Mouse (Mus musculus) right cerebral cortex, postnatal 36 days (tissue): ENCODE data around the gene Stoml1.
"Not testable (repeated sequence)": the region's sequence is repeated elsewhere in the genome, so short reads cannot be mapped to it uniquely, and the experiment has no call there.

ENCODE experiments used
- DNase-seq, 2 experiments: peaks; one replicate each; pipeline ENCODE4 v3.0.0; 2022; ENCODE audit warnings: low spot score in 2 of 2, mixed read lengths in 1 of 2

Stoml1 gene

DNA sequence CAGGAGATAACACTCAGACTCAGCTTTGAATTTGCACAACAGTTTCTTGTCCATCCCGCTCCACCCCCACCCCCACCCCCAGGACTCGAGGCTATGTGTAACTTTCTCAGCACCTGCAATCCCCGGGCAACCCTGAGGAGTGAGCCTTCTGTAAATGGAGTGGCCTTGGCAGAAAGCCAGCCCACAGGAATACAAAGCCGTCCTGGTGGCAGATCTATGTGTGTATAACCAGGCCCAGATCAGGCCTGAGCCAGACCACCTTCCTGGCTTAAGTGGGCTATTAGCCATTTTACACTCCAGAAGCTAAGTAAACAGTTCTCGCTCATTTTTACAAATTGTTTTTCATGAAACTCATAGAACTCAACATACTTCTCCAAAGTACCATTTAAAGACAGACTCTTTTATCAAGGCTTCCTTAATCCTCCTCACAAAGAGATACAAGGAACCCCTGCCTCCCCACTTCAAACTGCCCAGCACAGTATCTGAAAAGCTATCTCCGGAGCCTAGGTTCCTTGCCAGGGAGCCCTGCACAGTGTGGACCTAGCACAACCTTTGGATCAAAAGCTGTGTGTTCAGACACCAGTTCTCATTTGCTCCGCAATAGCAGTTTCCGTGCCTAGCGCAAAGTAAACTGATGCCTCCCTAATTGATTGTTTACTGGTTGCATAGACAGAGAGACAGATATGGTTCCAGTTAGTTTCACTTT is 11.0 kb upstream of the Stoml1 start:
- DNase-seq: no peak

DNA sequence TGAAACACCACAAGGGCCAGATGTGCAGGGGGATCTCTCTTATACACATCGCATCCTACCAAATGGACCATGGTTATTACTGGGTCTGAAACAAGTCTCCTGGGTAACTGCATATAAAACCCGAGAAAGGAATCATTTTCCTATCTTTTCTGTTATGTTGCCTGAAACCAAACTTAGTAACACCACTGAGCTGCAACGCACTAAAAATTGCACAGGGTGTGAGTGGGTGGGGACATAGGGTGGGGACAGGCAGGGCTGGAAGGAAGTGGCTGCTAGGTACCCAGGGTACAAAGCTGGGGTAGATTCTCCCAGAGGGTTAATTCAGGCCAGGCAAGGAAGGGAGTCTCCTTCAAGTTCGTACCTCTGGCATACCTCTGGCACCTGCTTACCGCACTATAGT is 10.3 kb upstream of the Stoml1 start:
- no peak for DNase-seq

DNA sequence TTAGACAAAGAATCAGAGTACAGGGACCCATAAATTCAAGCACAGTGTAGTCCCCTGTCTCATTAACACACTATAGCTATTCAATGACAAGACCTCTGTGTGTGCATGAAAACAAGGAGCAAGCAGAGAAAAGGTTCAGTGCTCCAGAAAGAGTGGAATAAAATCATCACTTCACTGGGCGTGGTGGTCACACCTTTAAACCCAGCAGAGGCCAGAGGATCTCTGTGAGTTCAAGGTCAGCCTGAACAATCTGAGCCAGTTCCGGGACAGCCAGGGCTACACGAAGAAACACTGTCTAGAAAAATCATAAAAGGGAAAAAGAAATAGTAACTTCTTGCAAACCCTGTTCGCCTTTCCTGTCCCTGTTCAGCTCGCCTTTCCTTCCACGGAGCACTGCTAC is 9.3 kb upstream of the Stoml1 start:
- no peak for DNase-seq

DNA sequence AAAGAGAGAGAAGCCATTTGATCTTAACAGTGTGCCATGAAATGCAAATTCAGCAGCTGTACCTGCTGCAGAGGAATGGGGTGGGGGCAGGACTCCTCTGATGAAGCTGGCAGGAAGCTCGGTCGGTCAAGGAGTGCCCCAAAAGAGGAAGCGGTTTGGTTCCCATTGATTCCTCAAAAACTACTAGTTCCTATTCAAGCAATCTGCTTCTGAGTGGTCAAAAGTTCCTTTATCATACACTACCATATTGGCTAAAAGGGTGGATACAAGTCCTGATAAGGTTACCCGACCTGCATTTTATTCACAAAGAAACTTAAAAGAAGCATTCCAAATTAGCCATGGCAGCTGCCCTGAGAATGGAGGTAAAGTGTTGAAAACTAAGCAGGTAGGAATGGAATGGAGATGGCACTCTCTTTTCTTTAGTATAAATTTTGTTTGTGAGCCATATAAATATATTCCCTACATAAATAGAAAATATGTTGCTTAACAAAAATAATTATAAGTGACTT is 6.8 kb upstream of the Stoml1 start:
- no peak for DNase-seq

DNA sequence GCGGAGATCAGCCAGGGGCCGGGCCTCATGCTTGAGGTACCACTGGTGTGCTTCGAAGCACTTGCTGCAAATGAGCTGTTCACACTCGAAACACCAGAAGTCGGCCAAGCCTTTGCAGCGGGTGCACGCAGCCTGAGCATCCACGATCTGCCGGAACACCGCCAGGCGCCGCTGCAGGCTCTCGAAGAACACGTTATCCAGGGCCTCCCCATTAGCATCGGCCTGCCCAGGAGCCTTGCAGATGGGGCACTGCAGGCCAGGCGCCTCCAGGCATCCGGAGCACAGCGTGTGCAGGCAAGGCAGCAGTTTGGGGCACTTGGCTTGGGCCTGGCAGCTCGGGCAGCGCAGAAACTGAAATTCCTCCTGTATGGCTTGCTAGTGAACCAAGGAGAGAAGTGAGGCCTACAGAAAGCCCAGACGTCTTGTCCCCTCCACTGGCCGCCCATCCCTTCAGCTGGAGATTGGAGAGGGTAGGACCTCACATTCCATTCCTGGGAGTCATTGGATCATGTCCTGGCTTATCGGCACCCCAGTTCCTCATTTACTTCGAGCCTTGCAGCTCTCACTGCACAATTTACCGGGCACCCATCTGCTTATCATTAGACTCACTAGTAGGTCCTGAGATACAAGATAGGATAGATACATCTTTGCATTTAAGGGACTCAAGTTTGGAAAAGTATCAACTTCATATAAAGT is 5.8 kb upstream of the Stoml1 start:
- peak; percentile 61 to 69 for DNase-seq

DNA sequence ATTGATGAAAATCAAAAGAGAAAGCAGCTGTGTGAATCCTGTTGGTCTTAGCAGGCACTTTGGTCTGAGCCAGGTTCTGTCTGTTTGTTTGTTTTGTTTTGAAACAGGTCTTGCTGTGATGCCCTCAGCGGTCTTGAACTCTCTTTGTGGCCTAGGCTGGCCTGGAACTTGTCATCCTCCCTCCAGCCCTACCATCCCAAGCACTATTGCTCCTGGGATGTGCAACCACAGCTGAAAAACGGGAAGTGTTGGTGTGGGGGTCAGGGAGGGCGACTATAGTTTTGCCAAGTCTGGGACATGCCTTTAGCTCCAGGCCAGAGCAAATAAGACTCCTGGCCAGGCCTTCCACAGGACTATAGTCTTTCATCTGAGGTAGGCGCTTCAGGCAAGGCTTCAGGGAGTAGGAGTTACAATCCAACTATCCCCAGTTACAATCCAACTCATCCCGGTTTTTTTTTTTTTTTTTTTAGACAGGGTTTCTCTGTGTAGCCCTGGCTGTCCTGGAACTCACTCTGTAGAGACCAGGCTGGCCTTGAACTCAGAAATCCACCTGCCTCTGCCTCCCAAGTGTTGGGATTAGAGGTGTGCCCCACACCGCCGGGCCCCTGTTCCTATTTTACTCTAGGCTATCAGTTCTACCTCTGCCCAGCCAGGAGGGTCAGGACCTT is 4.1 kb upstream of the Stoml1 start:
- no peak for DNase-seq

DNA sequence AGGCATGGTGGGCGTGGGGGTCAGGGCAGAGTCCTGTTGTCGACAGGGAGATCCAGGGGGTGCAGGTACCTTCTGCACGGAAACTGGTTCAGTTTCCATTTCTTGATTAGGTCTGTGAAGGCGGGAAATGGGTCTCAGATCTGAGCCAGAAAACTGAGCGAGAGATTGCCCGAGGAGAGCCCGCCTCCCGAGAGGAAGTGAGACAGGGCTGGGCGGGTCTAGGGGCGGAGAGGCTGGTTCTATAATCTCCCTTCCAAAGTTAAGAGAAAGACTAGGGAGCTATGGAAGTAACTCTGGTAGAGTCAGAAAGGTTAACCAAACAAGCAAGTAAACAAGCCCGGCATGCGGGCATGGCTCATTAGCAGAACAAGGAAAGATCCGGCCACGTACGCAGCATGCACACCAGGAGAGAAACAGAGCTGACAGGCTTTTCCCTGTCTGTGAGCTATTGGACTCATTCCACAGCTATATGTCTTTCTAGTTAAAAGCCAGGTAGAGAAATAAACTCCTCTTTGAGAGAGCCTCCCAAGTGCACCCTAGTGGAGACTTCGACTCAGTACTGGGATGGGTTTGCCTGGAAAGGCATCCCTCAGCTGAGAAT is 3.3 kb upstream of the Stoml1 start, which contains the start of gene Pml:
Gene Pml, minus strand, starts transcription at position 195 of the 601 bp plus-strand sequence.
- peak; percentile 26 to 43 for DNase-seq

DNA sequence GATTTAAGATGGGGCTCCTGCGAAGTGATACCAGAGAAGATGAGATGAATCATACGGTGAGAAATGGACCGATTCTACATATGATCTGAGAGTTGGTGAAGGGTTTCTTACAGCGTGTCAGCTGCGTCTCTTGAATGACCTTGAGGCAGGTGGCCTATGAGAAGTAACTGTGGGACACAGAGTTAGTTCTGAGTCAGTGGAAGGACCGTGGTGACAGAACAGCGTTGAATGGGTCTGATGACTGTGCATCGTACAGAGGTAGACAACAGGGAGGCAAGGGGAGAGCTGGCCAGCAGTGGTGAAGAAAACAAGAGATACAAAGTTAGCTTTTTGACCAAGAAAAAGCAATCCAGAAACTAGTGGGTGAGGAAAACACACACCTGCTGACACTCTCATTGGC is 2.6 kb upstream of the Stoml1 start:
- no peak for DNase-seq

DNA sequence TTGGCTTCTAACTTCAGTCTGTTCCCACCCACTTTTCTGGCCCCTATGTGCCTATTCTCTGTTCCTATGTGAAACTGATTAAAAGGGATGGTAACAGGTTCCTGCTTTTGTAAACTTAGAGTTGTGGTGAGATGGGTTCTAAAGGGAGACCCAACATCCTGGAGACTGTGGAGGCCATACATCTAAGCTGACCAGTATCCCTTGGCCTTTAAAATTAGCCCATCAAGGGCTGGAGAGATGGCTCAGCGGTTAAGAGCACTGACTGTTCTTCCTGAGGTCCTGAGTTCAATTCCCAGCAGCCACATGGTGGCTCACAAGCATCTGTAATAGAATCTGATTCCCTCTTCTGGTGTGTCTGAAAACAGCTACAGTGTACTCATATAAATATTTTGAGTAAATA is 2.2 kb upstream of the Stoml1 start:
- not testable (repeated sequence) for DNase-seq

DNA sequence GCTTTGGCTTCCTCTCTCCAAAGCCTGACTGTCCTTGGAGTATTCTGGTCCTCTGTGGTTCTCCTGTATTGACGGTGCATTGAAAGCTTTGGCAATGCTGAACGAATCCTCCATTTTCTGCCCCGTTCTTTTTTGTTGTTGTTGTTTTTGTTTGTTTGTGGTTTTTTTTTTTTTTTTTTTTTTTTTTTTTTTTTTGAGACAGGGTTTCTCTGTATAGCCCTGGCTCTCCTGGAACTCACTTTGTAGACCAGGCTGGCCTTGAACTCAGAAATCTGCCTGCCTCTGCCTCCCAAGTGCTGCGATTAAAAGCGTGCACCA is 800 bp downstream of the Stoml1 start:
- not testable (repeated sequence) for DNase-seq

DNA sequence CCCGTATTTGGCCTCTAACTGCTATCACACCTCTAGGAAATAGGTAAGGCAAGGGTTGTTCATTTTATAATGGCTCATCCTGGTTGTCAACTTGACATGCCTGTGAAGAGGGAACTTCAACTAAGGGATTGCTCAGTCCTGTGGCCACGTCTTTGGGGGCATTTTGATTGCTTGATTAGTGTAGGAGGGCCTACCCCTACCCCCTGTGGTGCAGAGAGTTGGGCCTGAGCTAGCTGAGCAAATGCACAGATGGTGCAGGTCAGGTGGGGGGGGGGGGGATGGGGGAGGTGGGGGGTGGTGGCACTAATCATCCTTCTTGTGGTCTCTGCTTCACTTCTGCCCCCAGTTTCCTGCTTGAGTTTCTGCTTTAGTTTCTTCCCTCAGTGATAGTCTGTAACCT is 2.1 kb downstream of the Stoml1 start:
- no peak for DNase-seq

DNA sequence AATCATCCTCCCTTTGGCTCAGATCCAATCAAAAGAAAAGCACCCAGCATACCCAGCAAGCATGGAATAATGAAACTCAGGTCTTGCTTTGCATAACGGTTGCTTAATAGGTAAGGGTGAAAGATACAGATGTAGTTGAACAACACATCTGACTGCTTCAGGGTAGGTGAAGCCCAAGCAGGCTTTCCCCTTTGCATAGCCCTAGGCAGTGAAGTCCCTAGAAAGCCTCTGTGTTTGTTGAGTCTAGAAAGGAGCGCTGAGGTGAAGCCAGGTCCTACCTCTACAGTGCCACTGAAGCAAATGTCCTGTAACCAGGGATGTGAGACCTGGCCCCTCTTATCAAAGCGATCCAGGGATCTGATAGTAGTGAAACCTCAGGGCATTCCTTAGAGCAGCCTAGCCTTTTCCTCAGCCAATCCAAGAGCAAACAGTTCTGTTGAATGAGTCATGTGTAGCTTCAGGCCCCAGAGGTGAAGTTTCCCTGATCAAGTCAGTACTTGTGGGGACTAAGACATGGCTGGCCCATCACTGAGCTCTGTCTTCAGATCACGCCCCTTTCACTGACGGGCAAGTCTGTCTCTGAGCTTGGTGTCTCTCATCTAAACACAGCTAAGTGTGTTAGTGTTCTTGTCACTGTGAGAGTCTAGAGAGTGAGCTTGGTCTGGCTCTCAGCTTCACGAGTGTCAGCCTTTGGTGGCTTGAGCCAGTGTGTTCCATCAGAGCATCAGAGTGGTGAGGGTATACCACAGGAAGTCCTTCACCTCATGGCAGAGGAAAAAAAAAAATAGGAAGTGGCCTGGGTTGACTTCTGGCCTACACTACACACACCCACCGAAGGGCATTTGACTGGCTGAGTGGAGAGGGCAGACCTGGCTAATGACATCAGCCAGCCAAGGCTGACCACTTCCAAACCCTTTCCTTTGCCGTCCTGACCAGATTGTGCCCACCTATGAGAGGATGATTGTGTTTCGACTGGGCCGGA is 3.0 kb downstream of the Stoml1 start:
- DNase-seq: no peak

DNA sequence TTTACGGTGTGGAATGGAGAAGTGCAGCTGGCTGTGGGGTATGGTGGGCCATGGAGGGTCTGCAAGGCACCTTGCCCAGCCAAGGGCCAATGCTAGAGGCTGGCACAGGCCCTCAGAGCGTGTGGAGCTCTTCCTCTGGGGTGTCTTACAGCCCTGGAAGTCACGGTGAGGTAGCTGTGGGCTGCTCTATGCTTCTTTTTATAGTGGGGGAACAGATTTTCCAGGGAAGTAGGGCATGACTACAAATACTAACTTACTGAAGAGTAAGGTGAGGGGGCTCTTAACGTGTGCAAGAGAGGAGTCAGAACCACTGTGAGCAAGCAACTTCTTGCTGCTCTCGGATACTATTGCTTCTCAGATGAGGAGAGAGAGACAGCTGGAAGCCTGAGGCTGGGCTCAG is 9.5 kb downstream of the Stoml1 start:
- no peak for DNase-seq

DNA sequence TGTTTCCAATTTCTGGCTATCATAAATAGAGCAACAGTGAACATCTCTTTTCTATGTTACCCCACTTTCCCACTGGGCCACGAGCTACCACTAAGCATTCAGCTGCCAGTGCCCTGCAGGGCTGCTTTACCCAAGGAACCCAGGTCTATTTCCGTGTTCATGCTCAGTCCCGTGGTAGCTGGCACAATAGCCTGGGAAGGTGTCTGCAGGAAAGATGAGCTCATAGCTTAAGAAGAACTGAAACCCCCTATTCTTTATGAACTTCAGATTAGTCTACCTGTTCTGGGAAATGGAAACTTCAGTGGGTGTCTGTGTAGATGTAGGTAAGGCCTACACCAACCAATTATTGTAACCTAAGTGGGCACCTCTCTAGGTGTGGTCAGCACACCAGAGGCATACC is 12.4 kb downstream of the Stoml1 start:
- DNase-seq: no peak

DNA sequence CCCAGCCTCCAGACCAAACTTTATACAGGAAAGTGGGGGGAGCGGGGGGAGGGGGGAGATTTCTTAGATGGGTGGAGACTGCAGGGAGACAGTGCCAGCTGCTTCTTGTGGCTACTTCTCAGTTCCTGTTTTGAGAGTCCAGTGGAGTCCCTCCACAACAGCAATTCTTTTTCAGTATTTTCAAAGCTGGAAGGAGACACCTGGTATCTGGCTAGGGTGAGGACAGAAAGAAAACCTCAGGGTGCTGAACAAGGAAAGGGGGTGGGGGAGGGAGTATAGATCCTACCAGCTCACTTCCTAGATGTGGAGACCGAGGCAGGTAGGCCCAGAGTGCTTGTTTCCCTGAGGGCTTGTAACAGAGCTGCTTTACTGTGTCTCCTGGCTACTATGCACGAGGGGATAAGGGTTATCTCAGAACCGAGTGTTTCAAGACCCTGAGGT is 13.6 kb downstream of the Stoml1 start:
- no peak for DNase-seq

DNA sequence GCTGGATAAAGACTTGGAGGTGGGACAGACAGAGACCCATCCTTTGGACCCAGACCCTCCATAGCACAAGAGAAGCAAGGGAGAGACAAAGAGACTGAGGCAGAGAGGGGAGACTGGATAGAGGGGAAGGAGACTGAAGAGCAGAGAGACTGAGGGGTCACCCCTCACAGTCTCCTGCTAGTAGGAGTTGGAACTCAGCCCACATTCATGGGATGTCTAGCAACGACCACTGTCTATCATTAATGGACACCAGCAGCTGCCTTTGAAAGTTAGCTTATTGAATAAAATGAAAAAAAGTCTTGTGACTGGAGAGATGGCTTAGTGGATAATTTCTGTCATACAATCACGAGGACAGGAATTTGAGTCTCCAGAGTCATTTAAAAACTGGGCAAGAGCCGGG is 14.1 kb downstream of the Stoml1 start:
- DNase-seq: no peak

DNA sequence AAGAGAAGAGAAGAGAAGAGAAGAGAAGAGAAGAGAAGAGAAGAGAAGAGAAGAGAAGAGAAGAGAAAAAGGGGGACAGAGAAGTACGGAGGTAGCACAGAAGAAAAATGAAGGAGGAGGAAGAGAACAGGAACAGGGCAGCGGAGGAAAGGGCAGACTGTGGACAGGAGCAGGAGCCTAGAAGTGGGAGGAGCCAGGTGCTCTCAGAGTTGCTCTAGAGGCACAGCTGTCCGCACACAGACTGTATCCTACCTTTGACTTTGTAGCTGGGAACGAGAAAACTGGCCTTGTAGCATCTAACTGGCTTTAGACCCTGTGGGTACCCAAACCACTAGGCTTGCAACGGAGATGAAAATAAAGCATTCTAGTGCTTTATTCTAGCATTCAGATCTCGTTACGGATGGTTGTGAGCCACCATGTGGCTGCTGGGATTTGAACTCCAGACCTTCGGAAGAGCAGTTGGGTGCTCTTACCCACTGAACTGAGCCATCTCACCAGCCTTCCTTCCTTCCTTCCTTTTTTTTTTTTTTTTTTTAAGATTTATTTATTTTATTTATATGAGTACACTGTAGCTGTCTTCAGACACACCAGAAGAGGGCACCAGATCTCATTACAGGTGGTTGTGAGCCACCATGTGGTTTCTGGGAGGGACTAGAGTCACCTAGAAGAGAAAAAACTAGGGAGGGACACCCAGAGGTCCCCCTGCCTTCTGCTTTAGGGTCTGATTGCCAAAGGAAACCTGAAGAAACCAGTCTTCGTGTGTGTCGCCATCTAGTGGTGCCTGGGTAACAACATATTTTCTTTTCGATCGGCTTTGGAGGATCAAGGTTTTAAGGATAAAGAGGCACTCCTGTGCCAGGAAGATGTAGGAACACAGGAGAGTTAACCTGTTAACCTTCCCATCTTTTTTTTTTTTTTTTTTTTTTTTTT is 15.7 kb downstream of the Stoml1 start:
- no peak for DNase-seq

DNA sequence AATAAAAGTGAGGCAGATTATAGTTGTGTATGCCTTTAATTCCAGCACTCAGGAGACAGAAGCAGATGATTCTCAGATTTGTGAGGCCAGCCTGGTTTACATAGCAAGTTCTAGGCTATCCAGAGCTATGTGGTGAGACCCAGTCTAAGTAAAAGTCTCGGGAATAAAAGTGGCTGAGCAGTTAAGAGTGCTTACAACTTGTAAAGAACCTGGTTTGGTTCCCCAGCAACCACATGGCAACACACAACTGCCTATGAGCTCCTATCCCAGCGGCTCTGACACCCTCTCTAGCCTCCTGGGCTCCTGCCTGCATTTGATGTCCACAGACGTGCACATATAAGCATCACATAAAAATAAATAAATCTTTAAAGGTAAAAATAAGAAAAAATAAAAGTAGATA is 17.1 kb downstream of the Stoml1 start:
- DNase-seq: no peak

DNA sequence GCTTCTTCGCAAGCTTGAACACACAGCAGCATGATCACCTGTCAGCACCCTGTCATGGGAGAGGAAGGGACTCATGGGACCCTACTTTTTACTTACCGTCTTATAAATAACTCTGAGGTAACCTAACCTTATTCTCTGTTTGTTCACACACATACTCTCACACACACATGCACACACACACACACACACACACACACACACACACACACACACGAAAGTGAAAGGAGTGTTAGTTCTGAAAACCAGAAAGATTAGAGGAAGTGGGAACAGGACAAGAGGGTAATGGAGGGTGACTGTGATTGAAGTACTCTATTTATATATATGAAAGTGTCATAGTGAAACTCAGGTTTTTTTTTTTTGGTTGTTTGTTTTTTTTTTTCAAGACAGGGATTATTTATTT is 18.1 kb downstream of the Stoml1 start:
- DNase-seq: no peak

DNA sequence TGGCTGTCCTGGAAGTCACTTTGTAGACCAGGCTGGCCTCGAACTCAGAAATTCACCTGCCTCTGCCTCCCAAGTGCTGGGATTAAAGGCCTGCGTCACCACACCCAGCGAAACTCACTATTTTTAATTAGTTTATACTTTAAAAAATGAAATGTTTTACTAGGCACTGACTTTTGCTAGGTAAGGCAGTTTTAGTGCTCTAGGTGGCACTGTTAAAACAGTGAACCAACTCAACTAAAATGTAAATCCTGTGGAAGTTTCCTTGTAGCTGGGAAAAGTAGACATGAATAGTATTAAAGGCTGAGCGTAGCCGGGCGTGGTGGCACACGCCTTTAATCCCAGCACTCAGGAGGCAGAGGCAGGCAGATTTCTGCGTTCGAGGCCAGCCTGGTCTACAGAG is 18.6 kb downstream of the Stoml1 start:
- not testable (repeated sequence) for DNase-seq
